Mouse (Mus musculus): ENCODE measurements around the gene Dek.

DNA sequence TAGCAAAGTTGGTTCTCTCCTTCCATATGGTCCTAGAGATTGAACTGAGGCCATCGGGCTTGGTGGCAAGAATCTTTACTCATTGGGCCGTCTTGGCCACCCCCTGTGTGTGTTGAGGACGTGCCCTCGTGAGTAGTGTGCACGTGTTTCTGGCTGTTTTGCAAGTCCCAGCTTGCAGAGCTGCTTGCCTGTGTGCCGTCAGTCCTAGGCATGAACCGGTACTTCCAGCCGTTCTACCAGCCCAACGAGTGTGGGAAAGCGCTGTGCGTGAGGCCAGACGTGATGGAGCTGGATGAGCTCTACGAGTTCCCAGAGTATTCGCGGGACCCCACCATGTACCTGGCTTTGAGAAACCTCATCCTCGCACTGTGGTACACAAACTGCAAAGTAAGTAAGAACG is 43.2 kb downstream of the Dek start:
- TF ChIP-seq POLR2A (IDR thresholded peaks at IDR 0.05; ENCODE audit: borderline replicate concordance, insufficient read depth, low read length): no peak
- TF ChIP-seq CTCF (IDR thresholded peaks at IDR 0.05; ENCODE audit: borderline replicate concordance, insufficient read depth, low read depth, low read length): no peak
